Mouse (Mus musculus) heart, embryonic 13.5 days (tissue): Measurements from ENCODE around the gene Herc2. TPM values are rescaled to one million over a fixed set of nuclear protein-coding genes. Genes with fewer than 3 reads are reported as not detected.

ENCODE experiments used
- ATAC-seq: fragments of 200-750 bp; cut with Nextera tagmentation; 2 replicates; pipeline ENCODE4 v1.8.0; 2017; ENCODE audit warnings: moderate TSS enrichment; ENCODE audit not compliant: insufficient number of reproducible peaks, low FRiP score, low TSS enrichment; ENCODE audit errors: extremely low read depth
- H3K27ac ChIP-seq: fragments of 300-500 bp; sonication (generic); replicated peaks from 2 replicates; pipeline ENCODE4 v1.5.1; 2015; ENCODE audit warnings: moderate library complexity, mild to moderate bottlenecking, inconsistent platforms
- H3K27me3 ChIP-seq: fragments of 300-500 bp; sonication (generic); replicated peaks from 2 replicates; pipeline ENCODE4 v1.6.1; 2015; ENCODE audit warnings: mild to moderate bottlenecking, inconsistent platforms
- H3K36me3 ChIP-seq: fragments of 300-500 bp; sonication (generic); 2 replicates; pipeline ENCODE4 v1.6.1; 2015; ENCODE audit warnings: mild to moderate bottlenecking, inconsistent platforms
- H3K4me1 ChIP-seq: fragments of 300-500 bp; sonication (generic); 2 replicates; pipeline ENCODE4 v1.6.1; 2015; ENCODE audit warnings: inconsistent platforms
- H3K4me2 ChIP-seq: fragments of 300-500 bp; sonication (generic); 2 replicates; pipeline ENCODE4 v1.6.1; 2015; ENCODE audit warnings: inconsistent platforms, mild to moderate bottlenecking, moderate library complexity
- H3K4me3 ChIP-seq: fragments of 300-500 bp; sonication (generic); 2 replicates; pipeline ENCODE4 v1.5.1; 2015; ENCODE audit warnings: moderate library complexity, mild to moderate bottlenecking, inconsistent platforms
- H3K9ac ChIP-seq: fragments of 300-500 bp; sonication (generic); 2 replicates; pipeline ENCODE4 v1.6.1; 2015; ENCODE audit warnings: inconsistent platforms, mild to moderate bottlenecking, moderate library complexity
- H3K9me3 ChIP-seq: fragments of 300-500 bp; sonication (generic); 2 replicates; pipeline ENCODE4 v1.6.1; 2016; ENCODE audit warnings: inconsistent platforms
- WGBS: fragments of 180-500 bp; shearing (Covaris S2); methylation state at CpG from one replicate; pipeline ENCODE4 v1.1.7; 2015; ENCODE audit warnings: mixed read lengths; 5-methylcytosine and 5-hydroxymethylcytosine counted together
- polyA plus RNA-seq: library from polyadenylated mRNA; unstranded; fragments of >200 nt; fragmentation: Nextera tagmentation; extraction: Ambion mirVana; gene quantifications from 2 replicates; pipeline ENCODE4 v1.2.1, GENCODE M21; 2015

The Herc2 gene
- polyA plus RNA-seq, 1 experiment from 2014 or later = 14.3 TPM

DNA sequence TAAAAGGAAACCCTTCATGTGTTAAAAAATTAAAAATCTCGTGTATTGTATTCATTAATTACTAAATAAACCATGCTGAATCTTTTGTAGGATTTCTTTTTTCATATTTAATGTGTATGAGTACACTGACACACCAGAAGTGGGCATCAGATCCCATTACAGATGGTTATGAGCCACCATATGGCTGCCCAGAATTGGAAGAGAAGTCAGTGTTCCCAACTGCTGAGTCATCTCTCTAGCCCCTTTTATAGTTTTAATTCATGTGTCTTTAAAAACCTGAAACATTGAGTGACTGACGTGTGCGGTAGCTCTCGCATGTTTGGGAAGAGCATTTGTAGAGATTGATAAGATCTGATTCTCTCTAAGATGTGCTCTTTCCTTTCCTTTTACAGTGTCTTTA lies 21.7 kb downstream of the Herc2 start:
- H3K9me3 ChIP-seq = no peaks in the 10 kb centered on the region
- no peak overlapping the region for H3K9ac ChIP-seq
- no peak overlapping the region for H3K27ac ChIP-seq
- H3K4me2 ChIP-seq = no peak overlapping the region
- 87% methylated on average over 4 of the region's 4 CpGs for WGBS
- peaks cover 37% of the 10 kb centered on the region for H3K36me3 ChIP-seq
- H3K4me3 ChIP-seq = no peak overlapping the region
- no peak for ATAC-seq
- H3K27me3 ChIP-seq = no peaks in the 10 kb centered on the region
- H3K4me1 ChIP-seq = no peaks in the 10 kb centered on the region

DNA sequence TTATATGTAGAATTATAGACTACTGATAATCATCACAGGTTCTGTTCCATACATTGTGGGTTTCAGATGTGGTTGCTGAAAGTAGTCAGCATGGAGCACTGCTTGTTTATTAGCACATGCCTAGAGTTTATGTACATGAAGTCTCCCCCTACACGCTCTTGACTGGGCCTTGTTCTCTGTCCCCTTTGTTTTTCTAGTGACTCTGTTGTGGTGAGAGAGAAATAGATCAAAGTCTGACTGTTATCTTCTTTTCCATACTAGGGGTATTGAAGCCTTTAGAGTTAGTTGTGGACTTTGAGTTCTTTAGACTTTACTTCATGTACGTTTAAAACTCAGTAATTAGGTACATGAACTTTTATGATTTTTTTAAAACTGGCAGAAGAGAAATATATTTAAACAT lies 33.0 kb downstream of the Herc2 start:
- Histone ChIP-seq H3K4me3 (no peak overlapping the region), H3K36me3 (peaks cover 40% of the 10 kb centered on the region), H3K4me1 (no peaks in the 10 kb centered on the region), H3K27me3 (no peaks in the 10 kb centered on the region), H3K27ac (no peak overlapping the region), H3K9ac (no peak overlapping the region), H3K4me2 (no peak overlapping the region), H3K9me3 (no peaks in the 10 kb centered on the region)
- 68% methylated on average over 2 of the region's 2 CpGs for WGBS
- no peak for ATAC-seq

GRCm38 (mm10) chr7:56089097-56089496 lies 39.1 kb downstream of the Herc2 start:
- no peaks in the 10 kb centered on the region for H3K9me3 ChIP-seq
- H3K27me3 ChIP-seq = no peaks in the 10 kb centered on the region
- no peak overlapping the region for H3K4me3 ChIP-seq
- H3K4me2 ChIP-seq = no peak overlapping the region
- WGBS = 86% methylated on average over 3 of the region's 3 CpGs
- H3K27ac ChIP-seq = no peak overlapping the region
- ATAC-seq = no peak
- no peak overlapping the region for H3K9ac ChIP-seq
- H3K36me3 ChIP-seq = peaks cover 76% of the 10 kb centered on the region
- peaks cover 9% of the 10 kb centered on the region for H3K4me1 ChIP-seq

GRCm38 (mm10) chr7:56091445-56091844 lies 41.4 kb downstream of the Herc2 start:
- no peak overlapping the region for H3K4me3 ChIP-seq
- H3K4me1 ChIP-seq = peaks cover 9% of the 10 kb centered on the region
- no peaks in the 10 kb centered on the region for H3K9me3 ChIP-seq
- 89% methylated on average over 5 of the region's 5 CpGs for WGBS
- H3K27ac ChIP-seq = no peak overlapping the region
- no peak for ATAC-seq
- no peak overlapping the region for H3K9ac ChIP-seq
- H3K27me3 ChIP-seq = no peaks in the 10 kb centered on the region
- peaks cover 82% of the 10 kb centered on the region for H3K36me3 ChIP-seq
- H3K4me2 ChIP-seq = no peak overlapping the region

- H3K36me3 ChIP-seq = peaks cover 83% of the 10 kb centered on the region
- H3K27ac ChIP-seq = no peak overlapping the region
- ATAC-seq = no peak
- no peaks in the 10 kb centered on the region for H3K9me3 ChIP-seq
- H3K27me3 ChIP-seq = no peaks in the 10 kb centered on the region
- no peak overlapping the region for H3K9ac ChIP-seq
- H3K4me1 ChIP-seq = no peaks in the 10 kb centered on the region
- no peak overlapping the region for H3K4me3 ChIP-seq
- H3K4me2 ChIP-seq = no peak overlapping the region
- WGBS = 70% methylated on average over 5 of the region's 5 CpGs
Observed at GRCm38 (mm10) chr7:56102293-56102847, 52.4 kb downstream of the Herc2 start.

GRCm38 (mm10) chr7:56112999-56113398 lies 63.0 kb downstream of the Herc2 start:
- H3K4me3 ChIP-seq = no peak overlapping the region
- peaks cover 66% of the 10 kb centered on the region for H3K36me3 ChIP-seq
- ATAC-seq = no peak
- H3K27ac ChIP-seq = no peak overlapping the region
- H3K4me2 ChIP-seq = no peak overlapping the region
- no peaks in the 10 kb centered on the region for H3K9me3 ChIP-seq
- H3K9ac ChIP-seq = no peak overlapping the region
- 86% methylated on average over 6 of the region's 6 CpGs for WGBS
- H3K4me1 ChIP-seq = no peaks in the 10 kb centered on the region
- no peaks in the 10 kb centered on the region for H3K27me3 ChIP-seq

DNA sequence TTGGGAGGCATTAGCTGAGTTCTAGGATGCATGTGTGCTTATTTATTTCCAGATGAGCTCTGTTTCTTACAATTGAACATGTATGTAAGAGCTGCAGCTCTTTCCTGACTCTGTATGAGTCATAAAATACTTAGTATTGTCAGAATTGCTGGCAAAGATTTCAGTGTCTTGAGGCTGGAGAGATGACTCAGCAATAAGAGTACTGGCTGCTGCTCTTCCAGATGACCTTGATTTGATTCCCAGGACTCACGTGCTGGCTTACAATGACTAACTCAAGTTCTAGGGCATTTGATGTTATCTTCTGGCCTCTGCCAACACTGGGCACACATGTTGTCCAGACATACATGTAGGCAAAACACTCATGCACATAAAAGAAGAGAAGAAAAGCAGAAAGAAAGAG lies 64.2 kb downstream of the Herc2 start:
- no peak overlapping the region for H3K9ac ChIP-seq
- H3K27ac ChIP-seq = no peak overlapping the region
- no peaks in the 10 kb centered on the region for H3K4me1 ChIP-seq
- no peak overlapping the region for H3K4me2 ChIP-seq
- peaks cover 55% of the 10 kb centered on the region for H3K36me3 ChIP-seq
- no peak for ATAC-seq
- no peaks in the 10 kb centered on the region for H3K27me3 ChIP-seq
- 34% methylated on average over 1 of the region's 1 CpGs for whole genome bisulfite sequencing
- no peaks in the 10 kb centered on the region for H3K9me3 ChIP-seq
- no peak overlapping the region for H3K4me3 ChIP-seq

DNA sequence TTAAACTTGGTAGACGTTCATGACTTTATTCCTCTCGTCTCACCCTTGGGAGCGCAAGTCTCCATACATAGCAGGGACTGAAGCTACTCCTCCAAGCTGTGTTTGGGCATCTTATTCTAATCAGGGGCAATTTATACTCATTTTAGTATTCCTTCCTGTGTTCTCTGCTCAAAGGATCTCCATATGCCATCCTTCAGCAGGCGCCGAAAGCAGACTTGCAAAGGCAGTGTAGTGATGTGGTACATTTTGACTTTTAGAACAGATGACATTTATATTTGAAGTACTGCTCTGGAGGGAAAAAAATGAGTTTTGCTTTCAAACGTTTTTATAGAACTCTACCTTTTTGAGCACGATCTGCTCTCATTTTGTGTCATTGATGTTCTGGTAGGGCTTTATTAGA lies 71.0 kb downstream of the Herc2 start:
- H3K9ac ChIP-seq = no peak overlapping the region
- no peak for ATAC-seq
- H3K9me3 ChIP-seq = no peaks in the 10 kb centered on the region
- no peak overlapping the region for H3K4me2 ChIP-seq
- no peak overlapping the region for H3K27ac ChIP-seq
- no peak overlapping the region for H3K4me3 ChIP-seq
- no peaks in the 10 kb centered on the region for H3K4me1 ChIP-seq
- no peaks in the 10 kb centered on the region for H3K27me3 ChIP-seq
- peaks cover 50% of the 10 kb centered on the region for H3K36me3 ChIP-seq
- WGBS = 82% methylated on average over 7 of the region's 7 CpGs

DNA sequence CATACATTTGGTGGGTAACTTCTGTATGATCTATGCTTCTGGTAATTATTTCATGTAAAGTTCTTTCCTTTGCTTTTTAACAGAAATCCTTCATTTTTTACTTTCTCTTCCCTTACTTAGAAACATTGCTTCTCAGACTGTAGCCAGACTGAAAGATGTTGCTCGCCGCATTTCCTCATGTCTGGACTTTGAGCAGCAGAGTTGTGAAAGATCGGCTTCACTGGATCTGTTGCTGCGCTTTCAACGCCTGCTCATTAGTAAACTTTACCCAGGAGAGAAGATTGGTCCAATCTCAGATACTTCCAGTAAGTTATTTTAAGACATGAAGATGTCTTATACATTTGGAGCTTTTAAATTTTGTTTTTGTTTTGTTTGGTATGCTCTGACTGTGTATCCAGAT lies 71.4 kb downstream of the Herc2 start:
- no peak for ATAC-seq
- no peak overlapping the region for H3K4me3 ChIP-seq
- H3K36me3 ChIP-seq = peaks cover 50% of the 10 kb centered on the region
- H3K9ac ChIP-seq = no peak overlapping the region
- H3K27ac ChIP-seq = no peak overlapping the region
- H3K4me1 ChIP-seq = no peaks in the 10 kb centered on the region
- no peaks in the 10 kb centered on the region for H3K9me3 ChIP-seq
- 89% methylated on average over 5 of the region's 5 CpGs for WGBS
- no peak overlapping the region for H3K4me2 ChIP-seq
- no peaks in the 10 kb centered on the region for H3K27me3 ChIP-seq

DNA sequence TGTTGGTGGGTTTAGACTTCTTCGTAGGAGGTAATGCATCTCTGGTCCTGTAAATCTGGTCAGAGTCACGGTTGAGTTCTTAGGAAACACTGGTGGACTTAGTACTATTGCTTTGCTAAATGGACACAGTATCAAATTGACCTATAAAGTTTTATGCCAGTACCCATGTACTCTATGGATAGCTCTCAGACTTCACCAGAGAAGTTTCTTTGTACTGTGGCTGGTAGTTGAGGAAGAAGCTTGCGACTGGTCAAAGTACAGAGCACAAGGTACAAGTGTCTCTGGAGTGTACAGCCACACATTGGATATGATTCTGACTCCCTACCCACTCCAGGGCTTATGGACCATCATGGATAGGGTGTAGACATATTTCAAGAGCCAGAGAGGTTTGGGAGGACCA lies 78.1 kb downstream of the Herc2 start:
- Histone ChIP-seq H3K4me3 (no peak overlapping the region), H3K36me3 (peaks cover 63% of the 10 kb centered on the region), H3K9me3 (no peaks in the 10 kb centered on the region), H3K27ac (no peak overlapping the region), H3K4me1 (no peaks in the 10 kb centered on the region), H3K9ac (no peak overlapping the region), H3K4me2 (no peak overlapping the region), H3K27me3 (no peaks in the 10 kb centered on the region)
- 92% methylated on average over 3 of the region's 3 CpGs for WGBS
- no peak for ATAC-seq

DNA sequence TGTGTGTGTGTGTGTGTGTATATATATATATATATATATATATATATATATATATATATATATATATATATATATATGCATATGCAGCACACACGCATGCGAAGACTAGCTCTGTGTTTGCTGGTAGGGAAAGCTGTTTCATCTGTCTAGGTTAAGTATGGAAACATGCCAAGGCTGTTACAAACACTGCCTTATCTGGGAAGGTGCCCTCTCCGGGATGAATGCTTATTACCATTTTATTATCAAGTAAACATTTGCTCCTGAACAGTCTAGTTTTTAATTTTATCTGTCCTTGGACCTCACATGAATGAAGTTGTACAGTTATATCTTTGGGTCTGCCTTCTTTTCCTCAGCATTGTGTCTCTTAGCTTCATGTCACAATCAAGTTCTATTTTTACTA lies 79.6 kb downstream of the Herc2 start:
- no peak for ATAC-seq
- 65% methylated on average over 3 of the region's 3 CpGs for WGBS
- Histone ChIP-seq H3K36me3 (peaks cover 70% of the 10 kb centered on the region), H3K9ac (no peak overlapping the region), H3K4me1 (no peaks in the 10 kb centered on the region), H3K27ac (no peak overlapping the region), H3K4me3 (no peak overlapping the region), H3K4me2 (no peak overlapping the region), H3K27me3 (no peaks in the 10 kb centered on the region), H3K9me3 (no peaks in the 10 kb centered on the region)

DNA sequence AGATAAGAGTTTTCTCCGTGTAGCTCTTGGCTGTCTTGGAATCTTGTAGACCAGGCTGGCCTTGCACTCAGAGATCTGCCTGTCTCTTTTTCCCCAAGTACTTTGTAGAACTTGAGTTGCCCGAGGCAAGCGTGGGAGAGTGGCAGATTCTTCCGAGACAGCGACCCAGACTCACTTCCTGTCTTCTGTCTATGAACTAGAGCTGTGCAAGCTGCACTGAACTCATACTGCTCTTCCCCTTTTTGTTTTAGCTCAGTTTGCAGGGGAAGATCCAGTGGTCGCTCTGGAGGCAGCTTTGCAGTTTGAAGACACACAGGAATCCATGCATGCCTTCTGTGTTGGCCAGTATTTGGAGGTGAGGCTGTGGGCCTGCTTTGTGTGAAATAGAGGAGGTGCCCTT lies 81.6 kb downstream of the Herc2 start:
- 58% methylated on average over 6 of the region's 6 CpGs for WGBS
- H3K27me3 ChIP-seq = no peaks in the 10 kb centered on the region
- H3K27ac ChIP-seq = no peak overlapping the region
- no peaks in the 10 kb centered on the region for H3K9me3 ChIP-seq
- no peak overlapping the region for H3K4me2 ChIP-seq
- peaks cover 73% of the 10 kb centered on the region for H3K36me3 ChIP-seq
- H3K9ac ChIP-seq = no peak overlapping the region
- no peak overlapping the region for H3K4me3 ChIP-seq
- ATAC-seq = no peak
- no peaks in the 10 kb centered on the region for H3K4me1 ChIP-seq
